Mouse (Mus musculus): ENCODE data around the gene Eef1akmt1. TPM values are rescaled to one million over a fixed set of nuclear protein-coding genes. Genes with fewer than 3 reads are reported as not detected.

Gene Eef1akmt1
- total RNA-seq, 1 experiment from 2014 or later, result 18.1 TPM

DNA sequence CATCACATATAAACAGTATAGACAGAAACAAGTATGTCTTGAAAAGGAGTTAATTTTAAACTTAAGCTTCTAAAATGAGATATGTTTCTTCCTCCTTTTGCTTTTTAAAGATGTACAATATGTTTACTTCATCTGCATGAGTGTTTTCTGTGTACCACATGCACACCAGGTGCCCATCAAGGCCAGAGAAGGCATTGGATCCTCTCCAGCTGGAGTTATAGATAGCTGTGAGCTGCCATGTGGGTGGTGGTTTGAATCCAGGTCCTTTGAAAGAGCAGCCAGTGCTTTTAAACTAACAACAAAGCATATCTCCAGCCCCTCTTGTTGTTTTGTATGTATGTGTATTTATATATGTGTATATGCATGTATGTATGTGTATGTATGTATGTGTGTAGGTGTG, 18.5 kb downstream of the Eef1akmt1 start:
- no peak for ATAC-seq (replicated peaks; ENCODE audit: low read depth, poor library complexity, severe bottlenecking)

DNA sequence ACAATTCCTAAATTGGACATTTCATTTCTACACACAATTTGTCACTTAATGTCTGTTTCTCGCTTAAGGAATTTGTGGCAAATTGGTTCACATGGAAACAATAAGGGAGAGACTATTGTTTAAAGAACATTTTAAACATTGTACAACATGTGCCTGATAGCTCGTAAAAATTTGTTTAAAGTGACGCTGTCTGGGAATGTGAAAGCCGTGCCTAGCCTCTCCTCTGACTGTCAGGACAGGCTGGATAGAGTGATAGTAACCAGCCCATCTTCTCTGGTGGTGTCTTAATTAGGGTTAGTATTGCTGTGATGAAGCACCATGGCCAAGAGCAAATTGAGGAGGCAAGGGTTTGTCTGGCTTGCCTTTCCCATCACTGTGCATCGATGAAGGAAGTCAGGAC, 24.4 kb downstream of the Eef1akmt1 start:
- no peak for ATAC-seq (replicated peaks; ENCODE audit: low read depth, poor library complexity, severe bottlenecking)

DNA sequence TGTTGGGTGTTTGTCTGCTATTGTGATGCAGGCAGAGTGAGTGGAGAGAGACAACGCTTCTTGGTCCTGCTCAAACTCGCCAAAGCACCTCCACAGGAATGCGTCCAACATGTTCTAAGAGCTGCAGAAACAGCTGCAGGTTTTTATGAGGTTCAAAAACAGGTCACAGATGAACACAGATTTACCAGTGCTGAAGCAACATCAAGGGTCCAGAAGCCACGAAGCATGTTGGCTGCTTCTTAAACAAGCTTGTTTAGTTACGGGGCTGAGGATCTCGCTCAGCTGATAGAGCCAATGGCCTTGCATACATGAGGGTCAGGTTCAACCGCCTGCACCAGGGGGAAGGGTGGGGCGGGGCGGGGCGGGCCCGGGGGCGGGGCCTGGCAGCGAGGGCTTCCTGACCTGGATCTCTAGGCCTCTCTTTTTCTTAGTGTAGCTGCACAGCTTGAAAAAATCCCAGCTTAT, 24.8 kb downstream of the Eef1akmt1 start:
- ATAC-seq (replicated peaks; ENCODE audit: low read depth, poor library complexity, severe bottlenecking), result no peak

DNA sequence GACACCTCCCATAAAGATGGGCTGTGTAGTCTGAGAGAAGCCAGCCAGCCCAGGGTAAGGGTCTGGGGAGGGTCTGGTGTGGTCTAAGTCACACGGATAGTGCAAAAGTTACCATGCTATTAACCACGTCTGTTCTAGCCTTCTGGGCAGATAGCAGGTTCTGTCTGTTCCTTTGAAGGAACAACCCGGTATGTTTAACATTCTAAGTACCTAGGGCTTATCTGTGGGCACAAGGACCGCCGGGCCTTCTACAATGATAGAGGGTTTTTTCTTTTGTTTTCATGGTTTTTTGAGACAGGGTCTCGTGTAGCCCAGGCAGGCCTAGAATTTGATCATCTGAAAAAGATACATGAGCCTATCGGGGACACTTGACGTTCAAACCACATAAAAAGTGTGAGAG, 25.3 kb downstream of the Eef1akmt1 start:
- ATAC-seq (replicated peaks; ENCODE audit: low read depth, poor library complexity, severe bottlenecking), result no peak

DNA sequence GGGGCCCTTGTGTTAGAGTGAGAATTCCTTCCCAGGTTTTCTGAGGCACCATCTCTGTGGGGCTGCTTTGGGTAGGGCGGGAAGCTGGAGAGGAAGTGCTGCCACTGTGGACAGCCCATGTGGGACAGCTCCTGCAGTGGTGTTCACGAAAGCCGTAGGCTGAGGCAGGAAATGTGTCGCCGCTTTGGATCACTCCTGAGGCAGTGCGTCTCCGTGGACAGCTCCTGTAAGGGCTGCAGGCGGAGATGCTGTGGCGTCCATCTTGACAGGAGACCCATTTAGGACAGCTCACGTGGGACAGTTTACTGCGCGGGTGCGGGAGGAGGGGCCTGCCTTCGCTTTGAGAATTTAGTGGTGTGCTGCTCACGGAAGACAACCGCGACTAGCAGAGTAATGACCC, 25.9 kb downstream of the Eef1akmt1 start:
- no peak for ATAC-seq (replicated peaks; ENCODE audit: low read depth, poor library complexity, severe bottlenecking)

DNA sequence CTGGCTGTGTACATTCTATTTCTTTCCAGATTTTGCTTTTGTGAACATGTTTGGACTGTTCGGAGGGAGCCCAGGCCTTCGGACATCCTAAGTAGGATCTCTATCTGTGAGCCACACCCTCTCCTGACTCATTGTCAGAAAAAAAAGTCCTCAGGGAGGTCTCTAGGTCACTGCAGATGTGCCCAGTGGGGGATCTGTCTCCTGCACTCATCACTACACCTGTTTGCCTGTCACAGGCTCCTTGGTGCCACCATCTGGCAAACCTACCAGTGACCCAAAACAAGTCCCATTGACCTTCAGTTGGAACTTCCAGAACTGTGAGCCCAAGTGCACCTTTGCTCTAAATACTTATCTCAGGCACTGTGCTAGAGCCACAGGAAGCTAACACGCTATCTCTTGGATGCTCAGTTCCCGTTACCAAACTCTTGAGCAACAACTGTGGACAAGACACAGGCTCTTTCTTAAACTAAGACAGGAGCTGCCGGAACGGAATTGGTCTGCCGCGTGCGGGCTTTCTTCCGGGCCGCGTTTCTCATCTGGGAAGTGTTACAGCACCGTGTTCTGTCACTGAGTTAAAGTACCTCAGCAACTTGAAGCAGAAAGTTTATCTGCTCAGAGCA, 27.9 kb downstream of the Eef1akmt1 start:
- 0 out of 2 replicates have a peak, but pooled peaks have one; percentile 34 for ATAC-seq (replicated peaks; ENCODE audit: low read depth, poor library complexity, severe bottlenecking)

DNA sequence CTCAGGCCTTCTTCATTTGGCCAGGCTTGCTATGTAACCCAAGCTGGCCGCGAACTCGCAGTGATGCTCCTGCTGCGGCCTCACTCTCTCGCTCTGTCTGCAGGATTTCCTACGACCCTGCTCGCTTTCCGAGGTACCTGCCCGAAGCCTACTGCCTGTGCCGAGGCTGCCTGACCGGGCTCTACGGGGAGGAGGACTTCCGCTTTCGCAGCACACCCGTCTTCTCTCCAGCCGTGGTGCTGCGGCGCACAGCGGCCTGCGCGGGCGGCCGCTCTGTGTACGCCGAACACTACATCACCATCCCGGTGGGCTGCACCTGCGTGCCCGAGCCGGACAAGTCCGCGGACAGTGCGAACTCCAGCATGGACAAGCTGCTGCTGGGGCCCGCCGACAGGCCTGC, 29.2 kb downstream of the Eef1akmt1 start:
- peak; percentile 31; the same call in 1 of the 2 replicates for ATAC-seq (replicated peaks; ENCODE audit: low read depth, poor library complexity, severe bottlenecking)

DNA sequence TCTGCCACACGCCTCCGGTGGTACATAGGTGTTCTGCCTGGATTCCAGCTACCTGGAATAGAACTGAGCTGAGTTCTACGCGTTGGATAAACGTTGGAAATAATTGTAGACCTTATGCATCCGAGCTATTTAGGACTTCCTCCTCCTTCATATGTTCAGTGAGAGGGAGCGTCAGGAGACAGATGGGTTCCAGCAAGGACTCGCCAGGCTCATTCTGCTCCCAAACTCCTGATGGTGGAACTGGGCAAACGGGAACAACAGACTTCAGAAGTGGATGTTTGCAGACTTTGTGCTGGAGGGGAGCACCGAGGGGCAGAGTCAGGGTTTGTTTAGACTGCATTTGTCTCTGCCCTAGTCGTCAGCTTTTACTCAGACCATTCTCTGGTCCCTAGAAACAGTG, 30.7 kb downstream of the Eef1akmt1 start:
- no peak for ATAC-seq (replicated peaks; ENCODE audit: low read depth, poor library complexity, severe bottlenecking)

DNA sequence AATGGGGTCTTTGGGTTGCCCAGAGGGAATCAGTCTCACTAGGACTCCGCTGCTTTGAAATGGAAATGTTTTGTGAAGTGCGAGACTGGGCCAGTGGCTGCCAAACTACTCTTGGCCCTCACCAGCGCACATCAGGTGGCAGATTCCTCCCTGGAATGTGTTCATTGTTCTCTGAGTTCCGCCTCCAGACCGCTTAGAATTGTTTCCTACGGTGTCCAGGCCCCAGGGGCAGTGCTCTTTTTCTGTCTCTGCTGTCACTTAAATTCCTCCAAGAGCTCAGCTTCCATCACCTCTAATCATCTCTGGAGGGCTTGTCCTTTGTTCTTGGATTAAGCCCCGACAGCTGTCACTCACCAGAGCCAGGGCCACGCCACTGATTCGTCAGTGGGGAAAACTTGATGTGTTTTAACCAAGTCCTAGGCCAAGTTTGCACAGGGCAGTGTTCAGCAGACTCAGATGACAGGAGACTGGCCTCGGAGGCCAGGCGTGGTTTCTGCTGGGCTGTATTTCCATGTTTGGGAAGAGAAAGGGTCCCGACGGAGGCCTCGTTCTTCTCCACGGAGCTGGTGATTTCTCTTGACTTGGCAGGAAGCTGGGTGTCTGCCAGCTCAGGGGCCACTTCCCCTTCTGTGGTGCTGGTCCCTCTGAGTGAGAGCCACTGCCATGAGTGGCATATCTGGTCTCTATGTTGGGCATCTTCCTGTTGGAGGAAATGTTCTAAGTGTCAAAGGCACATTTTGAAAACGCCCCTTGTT, 34.0 kb downstream of the Eef1akmt1 start:
- peak; percentile 91 for ATAC-seq (replicated peaks; ENCODE audit: low read depth, poor library complexity, severe bottlenecking)

DNA sequence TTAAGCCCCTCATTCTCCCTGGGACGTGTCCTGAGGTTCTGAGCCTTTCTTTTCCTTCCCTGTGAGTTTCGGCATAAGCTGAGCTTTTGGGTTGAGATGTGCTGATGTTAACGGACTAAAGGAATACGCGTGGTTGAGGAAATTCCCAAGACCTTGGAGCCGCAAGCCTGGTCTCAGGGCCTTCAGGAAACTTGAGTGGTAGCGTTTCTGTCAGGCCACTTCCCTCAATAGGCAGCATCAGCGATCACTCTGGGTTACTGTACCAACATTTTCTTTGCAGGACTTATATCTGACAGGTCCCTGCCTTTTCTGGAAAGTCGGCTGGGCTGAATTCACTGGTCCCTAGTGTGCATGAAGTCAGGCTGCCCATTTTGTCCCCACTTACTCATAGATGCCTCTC, 34.6 kb downstream of the Eef1akmt1 start:
- no peak for ATAC-seq (replicated peaks; ENCODE audit: low read depth, poor library complexity, severe bottlenecking)

DNA sequence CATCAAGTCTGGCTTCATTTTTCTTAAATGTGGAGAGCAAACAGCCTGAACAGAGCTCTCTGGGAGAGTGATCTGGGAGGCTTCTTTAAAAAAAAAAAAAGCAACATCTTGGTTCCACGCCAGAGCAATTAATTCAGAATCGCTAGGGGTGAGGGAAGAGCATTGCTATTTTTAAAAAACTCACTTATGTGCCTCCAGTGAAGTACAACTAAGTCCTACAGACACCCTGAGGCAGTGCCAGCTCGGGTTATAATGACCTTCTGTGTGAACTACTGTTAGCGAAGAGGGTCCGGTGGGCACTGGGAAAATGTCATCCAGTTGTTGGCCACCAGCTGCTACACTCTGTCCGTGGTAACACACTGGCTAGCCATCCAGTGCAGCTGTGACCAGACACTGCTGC, 35.8 kb downstream of the Eef1akmt1 start:
- ATAC-seq (replicated peaks; ENCODE audit: low read depth, poor library complexity, severe bottlenecking), result no peak

DNA sequence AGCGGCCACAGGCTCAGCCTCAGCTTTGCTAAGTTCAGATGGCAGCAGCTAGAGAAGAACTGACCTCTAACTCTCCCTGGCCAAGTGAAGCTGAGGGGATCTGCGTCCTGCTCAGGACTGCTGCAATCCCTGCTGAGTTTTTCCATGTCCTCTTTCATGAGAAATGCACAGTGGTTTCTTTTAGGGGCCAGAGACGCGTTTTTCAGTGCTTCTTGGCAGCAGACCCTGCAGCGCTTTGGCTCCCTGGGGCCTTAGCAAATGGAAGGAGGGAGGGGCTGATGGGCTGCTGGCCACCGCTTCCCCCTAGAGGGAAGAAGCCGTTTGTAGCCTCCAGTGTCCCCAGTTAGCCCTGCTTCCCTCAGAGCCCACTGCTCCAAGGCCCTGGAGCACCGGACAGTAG, 36.5 kb downstream of the Eef1akmt1 start:
- ATAC-seq (replicated peaks; ENCODE audit: low read depth, poor library complexity, severe bottlenecking), result no peak

DNA sequence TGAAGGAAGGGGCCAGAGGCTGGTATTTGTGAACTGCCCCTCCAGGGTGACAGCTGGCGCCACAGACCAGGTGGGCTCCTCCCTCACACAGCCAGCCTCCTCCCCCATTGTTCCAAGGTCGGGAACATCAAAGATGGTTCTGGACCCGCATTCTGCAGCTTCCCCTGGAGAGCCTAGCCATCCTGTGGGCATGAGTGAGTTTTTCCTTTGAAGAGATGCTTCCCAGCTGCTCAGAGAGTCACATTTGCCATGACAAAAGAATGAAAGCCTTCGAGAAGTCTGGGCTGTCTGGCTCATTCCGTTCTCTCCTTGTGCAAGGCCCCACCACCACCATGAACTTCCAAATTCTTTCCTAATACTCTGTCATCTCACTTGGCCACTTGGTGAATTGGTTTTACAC, 37.1 kb downstream of the Eef1akmt1 start:
- no peak for ATAC-seq (replicated peaks; ENCODE audit: low read depth, poor library complexity, severe bottlenecking)

DNA sequence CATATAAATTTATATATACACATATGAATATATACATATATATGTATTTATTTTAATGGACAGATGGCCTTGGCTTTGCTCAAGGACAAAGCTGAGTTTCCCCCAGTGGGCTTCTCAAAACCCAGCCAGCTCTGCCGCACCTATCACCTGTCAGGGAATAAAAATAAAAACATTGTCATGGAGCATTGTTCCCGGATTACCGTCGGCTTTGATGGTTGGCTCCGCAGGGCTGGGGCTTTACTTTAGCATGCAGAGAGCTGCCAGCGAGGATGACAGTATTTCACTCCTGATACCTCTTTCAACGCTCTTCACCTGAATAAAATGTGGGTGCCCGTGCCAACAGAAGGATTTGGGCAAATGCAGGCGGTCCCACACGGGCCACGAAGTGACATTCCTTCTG, 37.6 kb downstream of the Eef1akmt1 start:
- ATAC-seq (replicated peaks; ENCODE audit: low read depth, poor library complexity, severe bottlenecking), result no peak

DNA sequence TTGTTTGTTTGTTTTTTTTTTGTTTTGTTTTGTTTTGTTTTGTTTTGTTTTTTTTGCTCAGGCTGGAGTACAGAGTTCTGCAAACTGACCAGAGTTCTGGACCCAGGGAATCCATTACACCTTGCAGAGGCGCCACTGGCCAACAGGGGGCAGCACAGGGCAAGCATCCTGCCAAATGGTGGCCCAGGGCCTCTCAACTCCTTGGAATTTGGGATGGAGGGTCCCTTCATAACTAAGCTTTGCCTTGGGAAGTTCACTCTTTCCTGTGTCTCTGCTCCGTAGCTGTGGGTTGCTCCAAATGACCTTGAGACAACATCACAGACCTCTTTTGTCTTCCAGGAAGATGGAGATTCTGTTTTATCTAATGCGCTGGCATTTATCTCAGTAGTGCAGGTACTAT, 38.2 kb downstream of the Eef1akmt1 start:
- peak; percentile 52 for ATAC-seq (replicated peaks; ENCODE audit: low read depth, poor library complexity, severe bottlenecking)

DNA sequence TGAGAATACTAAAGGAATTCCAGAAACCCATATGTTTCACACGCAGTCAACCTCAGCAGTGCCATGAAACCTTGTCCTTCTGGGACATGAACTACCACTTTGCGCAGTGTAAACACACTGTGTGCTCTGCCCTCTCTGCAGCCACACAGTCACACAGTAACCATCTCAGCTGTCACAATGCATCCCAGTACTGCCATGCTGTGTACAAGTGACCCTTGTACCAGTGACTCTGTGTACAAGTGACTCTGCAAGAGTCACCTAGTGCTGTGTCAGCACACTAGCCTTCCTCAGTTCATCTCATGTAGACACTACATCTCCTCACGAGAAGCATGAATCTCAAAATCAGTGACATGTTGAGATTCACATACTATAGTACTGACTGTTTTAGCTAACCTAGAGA, 38.8 kb downstream of the Eef1akmt1 start:
- ATAC-seq (replicated peaks; ENCODE audit: low read depth, poor library complexity, severe bottlenecking), result no peak

DNA sequence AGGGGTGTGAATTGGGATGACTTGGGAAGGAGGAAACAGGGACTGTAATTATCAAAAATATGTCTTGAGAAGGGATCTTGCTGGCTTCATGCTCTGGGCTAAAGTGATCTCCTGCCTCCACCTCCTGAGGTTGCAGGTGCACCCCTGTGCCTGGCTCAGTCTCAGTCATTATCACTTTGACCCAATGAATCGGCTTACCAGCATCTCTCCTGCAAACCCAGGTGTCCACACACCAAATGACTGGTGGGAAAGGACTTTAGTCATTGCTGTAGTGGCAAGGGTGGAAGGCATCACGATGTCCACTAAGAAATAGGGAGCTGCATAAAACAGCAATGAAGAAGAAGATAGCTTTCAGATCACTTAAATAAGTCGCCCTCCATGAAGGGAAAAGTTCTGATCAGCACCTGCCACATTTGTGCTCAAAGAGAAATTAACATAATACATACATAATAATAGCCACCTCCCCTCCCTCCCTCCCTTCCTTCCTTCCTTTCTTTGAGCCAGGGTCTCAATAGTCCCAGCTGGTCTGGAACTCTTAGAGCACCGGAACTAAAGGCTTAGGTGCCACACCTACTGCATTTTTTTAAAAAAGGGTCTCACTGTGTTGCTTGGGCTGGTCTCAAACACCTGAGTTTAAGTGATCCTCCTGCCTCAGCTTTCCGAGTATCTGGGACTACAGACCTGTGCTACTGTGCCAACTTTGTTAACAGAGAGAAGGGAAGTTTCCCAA, 41.5 kb downstream of the Eef1akmt1 start:
- no peak for ATAC-seq (replicated peaks; ENCODE audit: low read depth, poor library complexity, severe bottlenecking)

DNA sequence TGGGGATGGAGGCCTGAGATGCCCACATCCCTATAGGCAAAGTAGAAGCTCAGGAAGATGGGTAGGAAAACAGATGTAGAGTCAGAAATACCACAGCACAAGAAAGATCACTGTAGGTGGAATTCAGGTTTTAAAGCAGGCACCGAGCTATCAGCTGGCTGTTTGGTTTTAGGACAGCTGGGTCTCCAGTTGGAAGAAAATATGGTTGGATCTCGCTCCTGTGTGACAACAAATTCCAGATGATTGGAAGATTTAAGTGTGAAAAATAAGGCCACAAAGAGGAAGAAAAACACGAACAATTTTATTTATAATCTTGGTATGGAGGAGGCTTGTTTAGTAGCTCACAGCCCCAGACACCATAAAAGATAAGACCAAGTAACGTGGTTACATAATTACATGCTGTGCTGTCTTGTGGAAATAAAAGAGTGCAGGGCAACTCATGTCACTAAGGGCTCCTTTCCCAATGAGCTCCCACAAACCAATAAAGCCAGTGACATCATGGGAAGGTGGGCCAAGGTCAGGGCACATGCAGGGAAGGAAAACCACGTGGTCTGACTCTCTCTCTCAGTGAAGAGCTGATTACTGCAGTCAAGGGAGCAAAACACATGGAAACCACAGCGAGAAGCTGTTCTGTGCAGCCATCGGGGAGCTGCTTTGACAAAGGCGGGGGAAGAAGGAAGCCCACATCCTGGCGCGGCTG, 42.2 kb downstream of the Eef1akmt1 start:
- peak; percentile 36 for ATAC-seq (replicated peaks; ENCODE audit: low read depth, poor library complexity, severe bottlenecking)

DNA sequence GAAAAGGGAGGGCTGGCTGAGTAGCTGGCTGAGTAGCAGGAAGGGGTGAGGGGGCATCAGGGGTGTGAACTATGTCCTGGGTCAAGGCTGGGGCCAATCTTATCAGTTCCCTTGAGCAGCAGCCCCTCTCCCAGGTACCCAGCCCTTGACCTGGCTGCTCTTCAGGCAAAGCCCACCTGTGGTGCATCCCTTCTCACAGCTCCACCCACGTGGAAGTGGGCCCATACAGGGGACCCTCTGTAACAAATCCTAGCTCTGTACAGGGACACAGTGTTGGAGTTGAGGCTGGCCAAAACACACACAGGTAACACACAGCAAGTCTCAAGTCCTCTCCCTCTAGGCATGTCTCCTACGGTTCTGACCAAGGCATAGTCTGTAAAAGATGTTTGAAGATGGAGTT, 43.8 kb downstream of the Eef1akmt1 start:
- ATAC-seq (replicated peaks; ENCODE audit: low read depth, poor library complexity, severe bottlenecking), result no peak

DNA sequence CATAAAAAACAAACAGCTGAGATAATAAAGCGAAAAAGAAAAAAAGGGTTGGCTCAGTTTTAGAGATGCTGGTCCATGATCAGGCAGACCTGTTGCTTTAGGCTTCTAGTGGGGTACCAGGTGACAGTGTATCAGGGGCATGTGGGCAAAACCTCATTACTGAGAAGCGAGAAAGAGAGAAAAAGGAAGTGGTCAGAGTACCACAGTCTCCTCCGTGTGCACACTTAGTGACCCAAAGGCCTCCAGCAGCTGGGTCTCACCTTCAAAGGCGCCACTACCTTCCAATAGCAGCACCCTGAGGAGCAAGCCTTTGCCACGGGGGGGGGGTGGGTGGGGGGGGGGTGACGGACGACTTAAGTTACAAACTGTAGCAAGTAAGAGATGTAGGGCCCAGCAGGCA, 44.3 kb downstream of the Eef1akmt1 start:
- peak; percentile 51 for ATAC-seq (replicated peaks; ENCODE audit: low read depth, poor library complexity, severe bottlenecking)
